Mouse (Mus musculus) G1E (cell line): ENCODE results near the gene Cotl1.

ENCODE experiments used
- CTCF ChIP-seq: IDR thresholded peaks from 2 replicates; pipeline ENCODE4 v1.5.1; 2012; ENCODE audit warnings: low read depth, low read length, inconsistent platforms, mixed read lengths
- GATA1 ChIP-seq: IDR thresholded peaks from 2 replicates; pipeline ENCODE4 v1.6.1; 2012; ENCODE audit warnings: borderline replicate concordance, low read length, inconsistent platforms, mixed read lengths

- no peak for TF ChIP-seq CTCF
- TF ChIP-seq GATA1: no peak
Measured at GRCm38 (mm10) chr8:119795651-119796050, 44.7 kb downstream of the Cotl1 start.
